Mouse (Mus musculus) heart, postnatal 36 days (tissue): ENCODE results near the gene Mad2l1. TPM values are rescaled to one million over a fixed set of nuclear protein-coding genes. Genes with fewer than 3 reads are reported as not detected.

ENCODE experiments used
- DNase-seq, 2 experiments: peaks; one replicate each; pipeline ENCODE4 v3.0.0; 2021 to 2022
- intact Hi-C: fragments of 180-260 bp; cut with DNase I; formaldehyde crosslinking; loops from one replicate; pipeline ENCODE4 v1.15.1; 2025
- total RNA-seq, 2 experiments: library from RNA; stranded (reverse); gene quantifications; 2 replicates each; pipeline ENCODE4 v1.2.3; 2021

The Mad2l1 gene
- total RNA-seq = 1 to 10 TPM; 2.7 to 3.1 TPM

- intact Hi-C loops = loop anchor here (10.0 kb wide), 6 partner anchors 360 to 1490 kb away; partner anchors contain the start of genes Gadd45a, Gng12 and Smarcad1
- DNase-seq = peak; percentile 95 to 97
These were observed at the start of gene Mad2l1 for GRCm38 (mm10) chr6:66535028-66535862. Gene Mad2l1 (plus strand): TSS chr6:66535390.

DNA sequence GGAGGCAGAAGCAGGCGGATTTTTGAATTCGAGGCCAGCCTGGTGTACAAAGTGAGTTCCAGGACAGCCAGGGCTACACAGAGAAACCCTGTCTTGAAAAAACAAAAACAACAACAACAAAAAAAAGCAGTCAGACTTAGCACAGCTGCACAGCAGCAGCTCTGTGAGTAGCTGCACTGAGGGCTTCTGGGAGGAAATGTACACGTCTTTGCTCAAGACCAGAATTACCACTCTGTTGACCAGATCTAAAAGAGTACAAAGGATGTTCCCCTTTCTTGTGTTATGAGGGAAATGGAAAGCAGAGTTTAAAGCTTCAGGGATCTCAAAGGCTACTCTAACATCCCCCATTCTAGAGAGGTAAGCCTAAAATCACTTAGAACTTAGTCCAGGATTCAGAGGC is 41.5 kb upstream of the Mad2l1 start:
- DNase-seq = no peak
- intact Hi-C loops = no loop called here

- DNase-seq = no peak
- intact Hi-C loops = no loop called here
These were observed 18.8 kb upstream of the Mad2l1 start for GRCm38 (mm10) chr6:66516368-66516767.

DNA sequence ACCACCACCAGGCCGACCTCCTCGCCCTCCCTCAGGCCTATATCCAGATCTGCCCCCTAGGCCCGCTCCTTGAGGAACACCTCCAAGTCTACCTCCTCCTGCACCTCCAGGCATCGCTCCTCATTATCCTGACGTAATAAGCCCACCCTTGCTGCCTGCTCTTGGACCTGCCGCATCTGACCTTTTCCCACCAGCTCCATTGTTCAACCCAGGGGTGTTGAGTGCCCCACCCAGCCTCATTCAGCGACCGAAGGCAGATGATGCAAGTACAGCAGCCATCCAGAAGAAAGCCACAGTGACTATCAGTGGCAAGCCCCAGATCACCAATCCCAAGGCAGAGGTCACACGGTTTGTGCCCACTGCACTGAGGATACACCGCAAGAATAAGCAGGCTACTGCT is 6.8 kb upstream of the Mad2l1 start:
- intact Hi-C loops = no loop called here
- DNase-seq = no peak

- no peak for DNase-seq
- intact Hi-C loops = loop anchor here (1.0 to 10.0 kb wide), 9 partner anchors 362 to 1488 kb away; partner anchors contain the start of genes Gadd45a, Gng12 and Smarcad1
These were observed 1.9 kb upstream of the Mad2l1 start for GRCm38 (mm10) chr6:66533241-66533640.

DNA sequence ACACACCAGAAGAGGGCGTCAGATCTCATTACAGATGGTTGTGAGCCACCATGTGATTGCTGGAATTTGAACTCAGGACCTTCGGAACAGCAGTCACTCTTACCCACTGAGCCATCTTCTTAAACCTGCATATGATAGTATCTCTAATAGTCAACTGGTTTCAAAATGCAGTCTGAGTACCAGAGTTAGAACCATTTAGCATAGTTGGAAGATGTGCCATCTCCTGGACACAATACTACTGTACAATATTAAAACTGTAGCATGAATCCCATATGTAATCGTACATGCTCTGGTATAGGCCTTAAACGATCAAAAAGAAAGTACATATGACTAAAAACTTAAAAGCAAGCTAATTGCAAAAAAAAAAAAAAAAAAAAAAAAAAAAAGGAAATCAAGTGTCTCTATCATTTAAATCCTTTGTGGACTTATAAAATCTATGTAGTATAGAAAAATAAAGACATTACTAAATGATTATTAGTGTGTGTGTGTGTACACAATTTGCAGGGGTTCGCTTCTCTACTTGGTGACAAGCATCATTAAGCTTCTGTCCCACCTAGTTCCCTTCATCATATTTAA is 736 bp upstream of the Mad2l1 start:
- intact Hi-C loops = loop anchor here (10.0 kb wide), 6 partner anchors 360 to 1490 kb away; partner anchors contain the start of genes Gadd45a, Gng12 and Smarcad1
- DNase-seq = peak in 1 of 2 experiments; percentile 1

DNA sequence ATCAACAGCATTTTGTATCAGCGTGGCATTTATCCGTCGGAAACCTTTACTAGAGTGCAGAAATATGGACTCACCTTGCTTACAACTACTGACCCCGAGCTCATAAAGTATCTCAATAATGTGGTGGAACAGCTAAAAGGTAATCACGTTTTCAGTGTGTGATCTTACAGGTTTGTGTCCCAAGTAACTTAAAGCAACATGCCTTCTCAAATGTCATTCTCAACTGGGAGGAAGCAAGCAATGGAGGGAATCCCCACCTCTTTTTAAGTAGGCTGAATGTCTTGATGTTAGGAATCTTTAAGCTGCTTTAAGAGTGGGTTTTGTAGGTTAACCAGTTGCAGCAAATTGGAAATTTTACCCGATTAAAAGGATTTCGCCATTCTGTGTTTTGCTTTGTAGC is 776 bp downstream of the Mad2l1 start:
- no peak for DNase-seq
- intact Hi-C loops = loop anchor here (10.0 kb wide), 6 partner anchors 359 to 1491 kb away; partner anchors contain the start of genes Gadd45a, Gng12 and Smarcad1

- no peak for DNase-seq
- intact Hi-C loops = no loop called here
These were observed 24.8 kb downstream of the Mad2l1 start, which contains the start of gene Vmn1r32 for GRCm38 (mm10) chr6:66559996-66560395. Gene Vmn1r32 (minus strand): TSS chr6:66560096.

DNA sequence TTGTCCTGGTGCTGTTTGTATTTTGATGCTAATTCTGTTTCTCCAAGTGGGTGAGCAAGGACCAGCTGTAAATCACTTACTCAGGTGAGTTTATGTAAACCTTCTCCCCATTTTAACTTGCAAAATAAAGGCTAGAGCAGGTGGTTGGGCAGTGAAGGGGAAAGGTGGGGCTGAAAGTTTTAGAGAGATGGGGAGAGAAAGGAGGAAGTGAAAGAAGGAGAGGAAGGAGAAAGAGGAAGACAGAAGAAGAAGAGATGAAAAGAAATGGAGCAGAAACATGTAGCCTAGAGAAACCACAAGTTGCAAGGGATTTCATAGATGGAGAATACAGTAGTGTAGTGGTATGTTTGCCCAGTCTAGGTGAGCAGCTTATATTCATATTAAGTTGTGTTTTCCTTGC is 60.6 kb downstream of the Mad2l1 start:
- DNase-seq = no peak
- intact Hi-C loops = no loop called here

Other genes starting within 250 kb of the Mad2l1 start
- not detected for gene Vmn1r32, start 24.7 kb downstream of the Mad2l1 start, total RNA-seq
- gene Vmn1r33, start 82.9 kb downstream of the Mad2l1 start, total RNA-seq = not detected
- not detected for gene Vmn1r34, start 108.5 kb downstream of the Mad2l1 start, total RNA-seq
- not detected for gene Vmn1r35, start 150.5 kb downstream of the Mad2l1 start, total RNA-seq
- gene Vmn1r36, start 183.8 kb downstream of the Mad2l1 start, total RNA-seq = not detected
- gene Vmn1r37, start 194.0 kb downstream of the Mad2l1 start, total RNA-seq = not detected
- not detected for gene Vmn1r38, start 247.2 kb downstream of the Mad2l1 start, total RNA-seq